ENCODE assay signal across 8 mouse cellular contexts in genomic region chr4:103314526-103314910, GRCm38 (mm10). TPM values are rescaled to one million over a fixed set of nuclear protein-coding genes. Genes with fewer than 3 reads are reported as not detected.
DNase-seq lines count a peak whose midpoint lies in the region; ATAC-seq and TF ChIP-seq lines count a peak whose summit lies in the region.

No protein-coding gene starts in this region.

- H3K36me3 ChIP-seq in heart, adult 2 months (ENCODE audit: control insufficient read depth, insufficient read depth, low read length), result no peaks in the 10 kb centered on the region
- no peaks in the 10 kb centered on the region for H3K36me3 ChIP-seq in embryonic facial prominence, embryonic 14.5 days (ENCODE audit: control insufficient read depth, insufficient read depth, low read length)
- H3K36me3 ChIP-seq in intestine, embryonic 15.5 days, result no peaks in the 10 kb centered on the region
- H3K36me3 ChIP-seq in midbrain, embryonic 11.5 days (ENCODE audit: control insufficient read depth, insufficient read depth, low read length), result no peaks in the 10 kb centered on the region

- H3K9me3 ChIP-seq in embryonic facial prominence, embryonic 14.5 days (ENCODE audit: control insufficient read depth, low read length), result no peaks in the 10 kb centered on the region
- no peaks in the 10 kb centered on the region for H3K9me3 ChIP-seq in intestine, embryonic 15.5 days
- no peaks in the 10 kb centered on the region for H3K9me3 ChIP-seq in midbrain, embryonic 11.5 days (ENCODE audit: control insufficient read depth, low read length)

- no peak for TF ChIP-seq CTCF in heart, adult 2 months (IDR thresholded peaks at IDR 0.05)

- no peak for ATAC-seq in embryonic facial prominence, embryonic 14.5 days (ENCODE audit: low read depth)
- ATAC-seq in intestine, embryonic 15.5 days, result no peak
- no peak for ATAC-seq in midbrain, embryonic 11.5 days (ENCODE audit: low FRiP score)
- no peak for ATAC-seq in megakaryocyte-erythroid progenitor cell, adult 5-6 weeks (replicated peaks; ENCODE audit: low FRiP score, low TSS enrichment, poor library complexity, severe bottlenecking)

- H3K27me3 ChIP-seq in heart, adult 2 months (ENCODE audit: control insufficient read depth, insufficient read depth, low read length), result no peaks in the 10 kb centered on the region
- no peaks in the 10 kb centered on the region for H3K27me3 ChIP-seq in embryonic facial prominence, embryonic 14.5 days (replicated peaks; ENCODE audit: control insufficient read depth, insufficient read depth, low read length)
- H3K27me3 ChIP-seq in intestine, embryonic 15.5 days (replicated peaks), result no peaks in the 10 kb centered on the region
- no peaks in the 10 kb centered on the region for H3K27me3 ChIP-seq in midbrain, embryonic 11.5 days (ENCODE audit: control insufficient read depth, insufficient read depth, low read length)

- 55% methylated on average over 3 of the region's 3 CpGs for WGBS in heart, adult 2 months
- WGBS in embryonic facial prominence, embryonic 14.5 days, result 42% methylated on average over 3 of the region's 3 CpGs
- 57% methylated on average over 3 of the region's 3 CpGs for WGBS in intestine, embryonic 15.5 days
- 39% methylated on average over 3 of the region's 3 CpGs for whole genome bisulfite sequencing in midbrain, embryonic 11.5 days

- no peak for TF ChIP-seq EP300 in heart, adult 2 months (IDR thresholded peaks at IDR 0.05; ENCODE audit: insufficient read depth, low read depth, low read length)

- peak overlapping the region; percentile 55 for H3K4me2 ChIP-seq in embryonic facial prominence, embryonic 14.5 days (ENCODE audit: low read depth, low read length)
- peak overlapping the region; percentile 61 for H3K4me2 ChIP-seq in intestine, embryonic 15.5 days (replicated peaks)
- H3K4me2 ChIP-seq in midbrain, embryonic 11.5 days, result peak overlapping the region; percentile 51

- no peak overlapping the region for H3K9ac ChIP-seq in heart, adult 2 months (ENCODE audit: low read depth, low read length)
- H3K9ac ChIP-seq in embryonic facial prominence, embryonic 14.5 days (ENCODE audit: low read depth, low read length), result peak overlapping the region; percentile 84; the same call in 1 of the 2 replicates
- no peak overlapping the region for H3K9ac ChIP-seq in intestine, embryonic 15.5 days
- H3K9ac ChIP-seq in midbrain, embryonic 11.5 days (ENCODE audit: low read length), result peak overlapping the region; percentile 79; the same call in 1 of the 2 replicates

- peak overlapping the region; percentile 60 for H3K4me3 ChIP-seq in heart, adult 2 months
- H3K4me3 ChIP-seq in embryonic facial prominence, embryonic 14.5 days (ENCODE audit: low read depth, low read length), result peak overlapping the region; percentile 69
- peak overlapping the region; percentile 66 for H3K4me3 ChIP-seq in intestine, embryonic 15.5 days (replicated peaks)
- peak overlapping the region; percentile 60 for H3K4me3 ChIP-seq in midbrain, embryonic 11.5 days (ENCODE audit: low read depth, low read length)

- H3K79me2 ChIP-seq in heart, adult 2 months (replicated peaks; ENCODE audit: control insufficient read depth, insufficient read depth, low read length), result no peaks in the 10 kb centered on the region

- no peak for TF ChIP-seq POLR2A in heart, adult 2 months (IDR thresholded peaks at IDR 0.05; ENCODE audit: insufficient read depth, low read depth, low read length)

- H3K27ac ChIP-seq in heart, adult 2 months, result peak overlapping the region; percentile 99
- peak overlapping the region; percentile 97 for H3K27ac ChIP-seq in embryonic facial prominence, embryonic 14.5 days (replicated peaks; ENCODE audit: low read depth, low read length)
- H3K27ac ChIP-seq in intestine, embryonic 15.5 days, result no peak overlapping the region
- H3K27ac ChIP-seq in midbrain, embryonic 11.5 days (ENCODE audit: low read depth, low read length), result no peak overlapping the region

- no peaks in the 10 kb centered on the region for H3K4me1 ChIP-seq in heart, adult 2 months (ENCODE audit: control insufficient read depth, insufficient read depth, low read length)
- H3K4me1 ChIP-seq in embryonic facial prominence, embryonic 14.5 days (ENCODE audit: control insufficient read depth, insufficient read depth, low read length), result peaks cover 4% of the 10 kb centered on the region
- H3K4me1 ChIP-seq in intestine, embryonic 15.5 days (replicated peaks), result 0 out of 2 replicates have a peak, but pooled peaks cover 2% of the 10 kb centered on the region
- peaks cover 6% of the 10 kb centered on the region; the same call in 1 of the 2 replicates for H3K4me1 ChIP-seq in midbrain, embryonic 11.5 days (ENCODE audit: control insufficient read depth, insufficient read depth, low read length)

- intact Hi-C loops in heart, adult 2 months (cut with DNase I), result loop anchor here (5.0 kb wide), 1 partner anchor 202 kb away; the partner anchor contains the start of genes Mier1 and Wdr78
- intact Hi-C loops in heart, postnatal 25 days (cut with DNase I), result loop anchor here (5.0 to 10.0 kb wide), 3 partner anchors 97 to 330 kb away; partner anchors contain the start of gene Slc35d1

- no peak for DNase-seq in heart, adult 2 months
- no peak for DNase-seq in heart, postnatal 25 days (ENCODE audit: low spot score)
- DNase-seq in embryonic facial prominence, embryonic 14.5 days (ENCODE audit: low spot score), result peak; percentile 7
- no peak for DNase-seq in midbrain, embryonic 11.5 days (ENCODE audit: low spot score, missing footprints)
- no peak for DNase-seq in spleen, postnatal 10 days (ENCODE audit: low spot score in 2 of 2)
- no peak for DNase-seq in layer of hippocampus, postnatal 25 days (ENCODE audit: extremely low spot score in 1 of 2, low spot score in 1 of 2)

RNA-seq across cellular contexts. Expression of gene Oma1, which starts 0.9 kb away (rescaled TPM):
- 10 to 100 TPM; 33.0 to 40.1 TPM for total RNA-seq in heart, adult 2 months (2021)
- 20.4 and 44.8 TPM in 2 replicates for polyA plus RNA-seq in heart, adult 2 months (2012; rRNA removed)
- 10 to 100 TPM; 29.2 to 38.2 TPM for total RNA-seq in heart, postnatal 25 days (2021)
- polyA plus RNA-seq in embryonic facial prominence, embryonic 14.5 days (2014; fragmentation: Nextera tagmentation; extraction: Ambion mirVana), result 16.0 and 18.6 TPM in 2 replicates
- polyA plus RNA-seq in intestine, embryonic 15.5 days (2015; fragmentation: Nextera tagmentation; extraction: Ambion mirVana), result 22.5 and 23.0 TPM in 2 replicates
- 14.5 and 15.1 TPM in 2 replicates for polyA plus RNA-seq in midbrain, embryonic 11.5 days (2014; fragmentation: Nextera tagmentation; extraction: Ambion mirVana)
- total RNA-seq in layer of hippocampus, postnatal 25 days (2021), result 1 to 10 TPM; 7.5 to 9.0 TPM
- 12.2 and 35.3 TPM in 2 replicates for total RNA-seq in megakaryocyte-erythroid progenitor cell, adult 5-6 weeks (2014; fragmentation: Nextera tagmentation)
- total RNA-seq in megakaryocyte-erythroid progenitor cell, adult 5-6 weeks (2017), result 68.2 and 89.2 TPM in 2 replicates

RNA-seq across cellular contexts. Expression of gene 4921539E11Rik, which starts 23.9 kb away (rescaled TPM):
- total RNA-seq in heart, adult 2 months (2021), result not detected
- polyA plus RNA-seq in heart, adult 2 months (2012; rRNA removed), result not detected in 2 replicates
- total RNA-seq in heart, postnatal 25 days (2021), result not detected
- not detected in 2 replicates for polyA plus RNA-seq in embryonic facial prominence, embryonic 14.5 days (2014; fragmentation: Nextera tagmentation; extraction: Ambion mirVana)
- not detected in 2 replicates for polyA plus RNA-seq in intestine, embryonic 15.5 days (2015; fragmentation: Nextera tagmentation; extraction: Ambion mirVana)
- not detected in 2 replicates for polyA plus RNA-seq in midbrain, embryonic 11.5 days (2014; fragmentation: Nextera tagmentation; extraction: Ambion mirVana)
- not detected for total RNA-seq in layer of hippocampus, postnatal 25 days (2021)
- total RNA-seq in megakaryocyte-erythroid progenitor cell, adult 5-6 weeks (2014; fragmentation: Nextera tagmentation), result not detected in 2 replicates
- total RNA-seq in megakaryocyte-erythroid progenitor cell, adult 5-6 weeks (2017), result not detected in 2 replicates

Comparison
In these comparisons a context has a peak if more than half of its experiments do, and no peak if none do; other contexts are left out.
1. H3K27ac ChIP-seq: peak in heart, adult 2 months (single experiment) and embryonic facial prominence, embryonic 14.5 days (single experiment); none in intestine, embryonic 15.5 days (single experiment) and midbrain, embryonic 11.5 days (single experiment).
2. H3K9ac ChIP-seq: peak in embryonic facial prominence, embryonic 14.5 days (single experiment) and midbrain, embryonic 11.5 days (single experiment); none in heart, adult 2 months (single experiment) and intestine, embryonic 15.5 days (single experiment).
3. Peak in every context shown above with its lines, with median percentiles within 50 percentile points of each other: H3K4me3 ChIP-seq and H3K4me2 ChIP-seq.